Mouse (Mus musculus) heart, postnatal 14 days (tissue): ENCODE results near the gene Gbp7. TPM values are rescaled to one million over a fixed set of nuclear protein-coding genes. Genes with fewer than 3 reads are reported as not detected.
"Not testable (repeated sequence)": the region's sequence is repeated elsewhere in the genome, so short reads cannot be mapped to it uniquely, and the experiment has no call there.

Experiments used
- DNase-seq, 2 experiments: peaks; one replicate each; pipeline ENCODE4 v3.0.0; 2021 to 2022
- intact Hi-C: fragments of 180-260 bp; cut with DNase I; formaldehyde crosslinking; loops from one replicate; pipeline ENCODE4 v1.15.1; 2025
- total RNA-seq, 2 experiments: library from RNA; stranded (reverse); gene quantifications; 2 replicates each; pipeline ENCODE4 v1.2.3; 2021

Gene Gbp7
- total RNA-seq, 2 experiments from 2014 or later, result 9.6 to 10.5 TPM

- intact Hi-C loops, result loop anchor here (1.0 to 10.0 kb wide), 4 partner anchors 31 to 285 kb away; partner anchors contain the start of gene Gbp5
- peak; percentile 39 to 46 for DNase-seq
These were observed 29.6 kb downstream of the Gbp7 start, which contains the start of gene Gbp3 for GRCm38 (mm10) chr3:142559632-142560228. Gene Gbp3, plus strand, starts transcription at chr3:142560026.

DNA sequence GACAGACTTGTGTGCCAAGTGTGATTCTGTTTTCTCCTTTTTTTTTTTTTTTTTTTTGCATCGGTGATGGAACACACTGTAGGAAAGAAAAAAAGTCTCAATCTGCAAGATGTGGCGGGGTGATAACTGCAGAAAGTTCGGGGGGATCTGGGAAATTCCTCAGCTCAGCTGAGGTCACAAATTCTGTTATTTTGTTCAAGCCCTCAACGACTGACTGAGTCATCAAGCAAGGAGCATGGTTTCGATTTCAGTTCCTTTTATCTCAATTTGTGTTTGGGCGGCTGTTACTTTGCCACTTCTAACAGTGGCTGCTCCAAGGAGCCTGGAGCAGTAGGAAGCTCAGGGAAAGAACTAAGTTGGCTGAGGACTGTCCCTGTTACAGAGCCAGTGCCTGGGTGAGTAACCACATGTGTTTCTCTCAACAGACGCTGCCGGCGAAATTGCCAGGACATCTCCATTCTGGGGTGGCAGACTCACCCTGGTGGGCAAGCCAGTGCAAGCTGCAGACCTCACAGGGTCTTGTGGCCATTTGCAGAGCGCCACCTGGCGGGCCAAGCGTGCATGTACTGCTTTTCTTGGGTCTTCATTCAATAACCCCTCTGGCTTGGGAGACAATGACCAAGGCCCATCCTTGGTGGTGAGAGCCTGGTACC is 30.3 kb downstream of the Gbp7 start:
- DNase-seq, result peak; percentile 88 to 90
- intact Hi-C loops, result loop anchor here (1.0 to 10.0 kb wide), 4 partner anchors 32 to 286 kb away; partner anchors contain the start of gene Gbp5

DNA sequence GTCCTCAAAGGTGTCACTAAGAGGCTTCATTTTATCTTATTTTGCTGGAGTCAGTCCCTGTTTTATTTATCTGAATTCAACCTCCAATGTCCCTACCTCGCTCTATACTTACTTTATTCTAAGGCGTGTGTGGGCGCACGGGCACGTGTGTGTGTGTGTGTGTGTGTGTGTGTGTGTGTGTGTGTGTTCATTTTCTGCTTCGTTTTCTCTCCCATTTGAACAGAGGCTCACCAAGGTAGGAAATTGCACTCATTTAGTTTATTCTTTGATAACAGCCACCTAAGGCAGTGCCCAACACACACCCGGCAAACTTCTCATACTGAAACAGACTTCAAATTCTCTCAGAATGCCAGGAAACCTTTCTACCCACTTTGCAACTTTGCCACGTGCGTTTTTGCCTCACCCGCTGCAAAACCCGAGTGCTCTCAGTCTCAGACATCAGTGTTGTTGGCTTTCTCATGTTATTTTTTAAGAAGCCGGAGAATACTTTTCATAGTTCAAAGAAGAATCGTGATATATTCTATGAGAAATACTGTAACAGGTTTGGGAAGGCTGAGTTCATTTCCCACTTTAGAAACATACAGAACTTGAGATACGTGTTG is 31.0 kb downstream of the Gbp7 start:
- no peak for DNase-seq
- intact Hi-C loops, result loop anchor here (2.0 to 10.0 kb wide), 3 partner anchors 32 to 286 kb away; no protein-coding TSS in a partner anchor

DNA sequence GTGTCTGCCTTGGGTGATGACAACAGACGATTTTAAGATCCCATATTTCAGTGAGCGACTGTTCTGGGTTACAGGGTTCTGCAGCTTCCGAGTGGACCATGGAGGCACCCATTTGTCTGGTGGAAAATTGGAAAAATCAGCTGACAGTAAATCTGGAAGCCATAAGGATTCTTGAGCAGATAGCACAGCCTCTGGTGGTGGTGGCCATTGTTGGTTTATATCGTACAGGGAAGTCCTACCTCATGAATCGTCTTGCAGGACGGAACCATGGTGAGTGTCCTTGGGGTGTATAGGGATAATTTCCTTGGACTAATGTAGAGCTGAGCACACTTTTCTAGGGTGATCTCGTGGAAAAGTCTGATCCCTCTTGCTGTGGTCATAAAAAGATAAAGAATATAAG is 31.5 kb downstream of the Gbp7 start:
- no peak for DNase-seq
- intact Hi-C loops, result loop anchor here (2.0 to 10.0 kb wide), 3 partner anchors 33 to 287 kb away; no protein-coding TSS in a partner anchor

GRCm38 (mm10) chr3:142567490-142567889 is 37.3 kb downstream of the Gbp7 start:
- intact Hi-C loops, result loop anchor here (10.0 kb wide), 1 partner anchor 293 kb away; no protein-coding TSS in a partner anchor

DNA sequence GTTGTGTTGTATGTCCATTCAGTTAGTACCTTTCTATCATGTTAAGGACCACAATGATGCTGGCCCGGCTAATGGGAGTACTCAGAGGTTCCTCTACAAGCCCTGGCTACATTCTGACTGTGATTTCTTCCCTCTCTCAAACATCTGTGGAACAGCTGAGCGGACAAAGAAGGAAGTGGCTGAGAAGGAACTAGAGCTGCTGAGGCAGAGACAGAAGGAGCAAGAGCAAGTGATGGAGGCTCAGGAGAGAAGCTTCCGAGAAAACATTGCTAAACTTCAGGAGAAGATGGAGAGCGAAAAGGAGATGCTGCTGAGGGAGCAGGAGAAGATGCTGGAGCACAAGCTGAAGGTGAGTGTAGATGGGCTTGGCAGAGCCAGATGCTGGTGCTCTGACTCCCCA is 40.6 kb downstream of the Gbp7 start:
- intact Hi-C loops, result no loop called here
- DNase-seq, result no peak

More at GRCm38 (mm10) chr3:142567490-142567889, 37.3 kb downstream of the Gbp7 start:
- not testable (repeated sequence) for DNase-seq

GRCm38 (mm10) chr3:142577108-142577507 is 47.0 kb downstream of the Gbp7 start:
- DNase-seq, result no peak
- intact Hi-C loops, result no loop called here

DNA sequence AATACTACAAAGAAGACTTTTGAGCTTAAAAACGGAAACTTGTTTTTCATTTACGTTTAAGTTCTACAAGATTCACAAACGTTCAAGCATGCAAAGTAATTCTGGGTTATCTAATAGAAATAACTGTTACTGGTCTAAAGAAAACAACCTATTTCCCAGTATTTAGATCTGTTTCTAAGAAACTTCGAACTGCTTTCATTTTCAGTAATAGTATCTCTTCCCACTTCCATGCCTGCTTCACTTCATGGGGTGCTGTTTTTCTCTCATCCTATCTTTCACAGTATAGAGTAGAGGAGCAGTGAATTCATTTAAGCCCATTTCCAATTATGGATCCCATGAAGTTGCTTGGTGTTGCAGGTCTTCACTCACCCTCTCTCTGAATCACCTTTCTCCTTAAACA is 48.2 kb downstream of the Gbp7 start:
- DNase-seq, result no peak
- intact Hi-C loops, result no loop called here

DNA sequence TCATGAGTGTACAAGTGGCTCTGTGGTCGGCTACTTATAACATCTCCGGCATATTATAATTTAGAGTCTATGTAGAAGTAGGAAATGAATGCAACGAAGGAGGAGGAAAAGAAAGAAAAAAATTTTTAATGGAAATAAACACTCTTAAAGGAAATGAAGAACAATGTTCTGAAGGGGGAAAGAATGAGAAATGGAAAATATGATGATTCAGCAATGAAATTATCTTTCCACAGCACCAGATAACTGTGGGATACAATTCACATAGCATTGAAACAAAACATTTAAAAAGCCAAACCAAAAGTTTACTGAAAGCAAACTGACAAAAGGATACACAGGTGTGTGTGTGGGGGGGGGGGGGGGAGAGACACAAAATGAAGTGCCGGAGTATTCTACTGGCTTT is 52.9 kb downstream of the Gbp7 start:
- intact Hi-C loops, result no loop called here
- DNase-seq, result no peak

DNA sequence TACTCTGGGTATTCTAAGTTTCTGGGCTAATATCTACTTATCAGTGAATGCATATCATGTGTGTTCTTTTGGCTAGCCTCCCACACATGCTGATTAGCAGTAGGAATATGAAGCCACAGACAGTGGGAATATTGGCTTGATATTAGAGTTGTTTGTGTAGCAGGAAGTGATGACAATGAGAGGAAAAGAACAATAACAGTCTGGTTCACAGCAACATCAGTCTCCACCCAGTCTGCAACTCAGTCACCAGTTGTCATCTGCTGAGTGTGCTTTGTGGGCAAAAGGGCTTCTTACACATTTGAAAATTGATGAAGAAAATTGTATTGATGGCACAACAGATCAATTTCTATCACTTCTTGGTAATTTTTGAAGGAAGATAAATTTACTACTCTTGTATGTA is 57.2 kb downstream of the Gbp7 start:
- intact Hi-C loops, result no loop called here
- peak in 1 of 2 experiments; percentile 1 for DNase-seq

DNA sequence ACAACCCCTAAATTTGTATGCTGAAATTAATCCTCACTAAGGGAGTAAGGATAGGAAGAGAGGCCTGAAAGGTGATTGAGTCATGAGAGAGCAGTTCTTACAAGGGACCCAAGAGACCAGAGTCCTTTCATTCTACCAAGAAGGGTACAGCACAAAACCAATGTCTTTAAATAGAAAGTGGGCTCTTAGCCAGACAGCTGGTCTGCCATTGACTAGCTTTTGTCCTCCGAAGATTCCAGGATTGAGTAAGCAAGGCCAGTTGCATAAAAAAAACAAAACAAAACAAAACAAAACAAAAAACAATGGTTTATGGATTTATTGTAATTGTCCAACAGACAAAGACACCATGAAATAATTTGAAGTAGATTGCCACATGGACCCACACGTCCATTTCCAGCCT is 58.7 kb downstream of the Gbp7 start:
- DNase-seq, result no peak
- intact Hi-C loops, result no loop called here

DNA sequence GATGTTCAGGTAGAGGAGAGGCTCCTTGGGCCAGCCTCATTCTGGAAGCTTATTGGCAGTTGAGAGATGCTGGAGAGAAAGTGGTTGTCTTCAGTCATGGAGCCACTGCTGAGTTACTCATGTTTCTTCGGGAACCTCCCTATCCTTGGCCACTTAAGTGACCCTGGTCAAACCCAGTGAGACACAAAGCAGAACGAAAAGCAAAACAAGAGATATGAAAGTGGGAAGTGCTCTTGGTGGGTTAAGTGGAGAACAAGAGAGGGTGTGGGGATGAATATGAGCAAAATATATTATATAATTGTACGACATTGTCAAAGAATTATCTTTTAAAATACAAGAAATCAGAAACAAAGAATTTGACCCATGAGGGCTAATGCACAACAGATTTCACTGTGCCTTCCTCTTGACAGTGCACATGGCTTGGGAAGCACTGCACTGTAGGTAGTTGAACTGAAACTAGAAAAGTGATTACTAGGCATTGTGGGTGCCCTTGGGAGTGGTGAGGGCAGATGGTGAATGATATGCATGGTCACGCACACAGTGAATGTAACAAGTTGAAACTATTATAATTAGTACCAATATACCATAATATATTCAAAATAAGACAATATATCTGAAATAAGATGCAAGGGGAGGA is 60.4 kb downstream of the Gbp7 start:
- intact Hi-C loops, result no loop called here
- DNase-seq, result no peak

- intact Hi-C loops, result no loop called here
- DNase-seq, result no peak
These were observed 64.4 kb downstream of the Gbp7 start, which contains the start of gene Gbp2b for GRCm38 (mm10) chr3:142594547-142594946. Gene Gbp2b, plus strand, starts transcription at chr3:142594847.

DNA sequence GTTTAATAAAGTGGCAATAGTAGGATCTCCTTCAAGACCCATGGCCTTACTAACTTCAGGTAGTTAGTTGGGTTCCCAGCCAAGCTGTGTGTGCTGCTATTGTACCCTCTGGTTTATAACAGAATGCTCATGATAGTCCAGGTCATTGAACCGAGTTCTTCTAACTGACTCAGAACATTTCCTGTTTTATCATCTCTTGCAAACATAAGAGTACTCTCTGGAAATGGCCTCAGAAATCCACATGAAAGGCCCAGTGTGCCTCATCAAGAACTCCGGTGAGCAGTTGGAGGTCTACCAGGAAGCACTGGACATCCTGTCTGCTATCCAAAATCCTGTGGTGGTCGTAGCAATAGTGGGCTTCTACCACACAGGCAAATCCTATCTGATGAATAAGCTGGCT is 67.8 kb downstream of the Gbp7 start:
- intact Hi-C loops, result no loop called here
- no peak for DNase-seq

Other genes with a start within 250 kb of the Gbp7 start
- gene Pdlim5, start 134.6 kb upstream of the Gbp7 start, total RNA-seq, result 100 to 1,000 TPM; 678 to 728 TPM
- gene Gbp5, start 36.4 kb upstream of the Gbp7 start, total RNA-seq, result 1 to 10 TPM; 6.8 to 9.3 TPM
- gene Gbp3, start 29.7 kb downstream of the Gbp7 start, total RNA-seq, result 10 to 100 TPM; 10.5 to 13.3 TPM
- gene Gbp2b, start 64.5 kb downstream of the Gbp7 start, total RNA-seq, result under 1 TPM; 0.10 to 0.12 TPM
- 1 to 10 TPM; 8.8 to 9.8 TPM for gene Gbp2, start 90.3 kb downstream of the Gbp7 start, total RNA-seq
- gene Kyat3, start 170.7 kb downstream of the Gbp7 start, total RNA-seq, result 1 to 10 TPM; 5.4 to 8.2 TPM
- gene Gtf2b, start 234.7 kb downstream of the Gbp7 start, total RNA-seq, result 10 to 100 TPM; 20.4 to 21.7 TPM